Mouse (Mus musculus): ENCODE measurements at regions not wholly inside any gene's neighbourhood (a gene's known extent, or its start where the extent isn't known, plus 50 kb on each side); places are given as distances from the start of the nearest gene placed in this dataset.

GRCm38 (mm10) chr11:35065959-35066414 is 55.0 kb upstream of the Slit3 start:
- no peak for DNase-seq

- DNase-seq, result no peak
Observed at GRCm38 (mm10) chr11:35057791-35058190, 63.2 kb upstream of the Slit3 start.

GRCm38 (mm10) chr11:35055496-35056125 is 65.4 kb upstream of the Slit3 start:
- no peak for DNase-seq

DNA sequence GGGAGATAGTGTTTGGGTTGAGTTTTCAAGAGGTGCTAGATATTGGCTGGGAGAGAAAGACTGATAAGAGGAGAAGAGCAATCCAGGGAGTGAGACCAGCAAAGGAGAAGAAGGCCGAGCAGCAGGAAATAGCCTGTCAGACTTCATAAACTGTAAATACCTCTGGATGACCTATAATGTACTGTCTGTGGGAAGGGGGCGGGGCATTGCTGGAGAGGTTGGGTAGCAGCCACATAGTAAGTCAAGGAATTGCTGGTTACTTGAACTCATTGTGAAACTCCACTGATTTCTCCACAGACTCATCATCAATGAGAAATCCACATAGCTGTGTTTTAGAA is 67.4 kb upstream of the Slit3 start:
- DNase-seq, result peak; percentile 58

GRCm38 (mm10) chr11:35052856-35053612 is 68.0 kb upstream of the Slit3 start:
- peak; percentile 6 for DNase-seq

- DNase-seq, result peak; percentile 14
Observed at GRCm38 (mm10) chr11:35049663-35050215, 71.3 kb upstream of the Slit3 start.

DNA sequence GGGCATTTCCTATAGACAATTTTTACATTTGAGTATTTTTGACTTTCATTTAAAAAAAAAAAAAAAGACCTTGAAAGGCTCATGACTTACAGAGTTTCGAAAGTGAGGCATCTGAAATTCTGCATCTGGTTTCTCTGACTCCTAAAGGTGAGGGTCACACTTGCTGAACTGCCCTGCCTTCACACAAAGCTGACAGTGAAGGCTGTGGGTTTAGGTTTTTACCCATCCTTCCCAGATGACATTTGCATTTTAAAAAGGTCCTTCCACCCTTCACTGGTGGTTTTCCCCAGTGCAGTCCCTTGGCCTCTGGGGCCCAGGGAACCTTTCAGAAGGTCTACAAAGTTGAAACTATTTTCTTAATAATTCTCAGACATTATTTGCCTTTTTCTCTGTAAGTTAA is 76.4 kb upstream of the Slit3 start:
- DNase-seq, result no peak

DNA sequence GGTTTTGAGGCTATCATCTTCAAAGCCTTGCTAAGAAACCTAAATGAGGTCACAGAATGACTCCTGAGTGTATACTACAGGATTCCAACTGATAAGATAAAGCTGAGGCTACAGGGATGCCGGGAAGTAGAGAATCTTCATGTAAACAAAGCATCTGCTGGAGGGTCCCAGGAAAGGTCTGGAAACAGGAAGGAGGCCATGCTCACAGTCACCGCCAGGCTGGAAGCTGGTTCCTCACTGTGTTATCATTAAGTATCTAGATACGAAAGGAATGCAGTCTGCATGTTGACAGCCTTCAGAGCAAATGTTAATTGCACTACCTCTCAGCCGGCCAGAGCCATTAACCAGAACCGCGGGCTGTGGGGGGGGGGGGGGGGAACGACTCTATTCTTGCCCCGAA is 96.6 kb upstream of the Slit3 start:
- DNase-seq, result peak; percentile 13

GRCm38 (mm10) chr11:35023813-35024212 is 97.2 kb upstream of the Slit3 start:
- no peak for DNase-seq

- DNase-seq, result peak; percentile 21
Observed at GRCm38 (mm10) chr11:35021990-35022625, 98.9 kb upstream of the Slit3 start.

DNA sequence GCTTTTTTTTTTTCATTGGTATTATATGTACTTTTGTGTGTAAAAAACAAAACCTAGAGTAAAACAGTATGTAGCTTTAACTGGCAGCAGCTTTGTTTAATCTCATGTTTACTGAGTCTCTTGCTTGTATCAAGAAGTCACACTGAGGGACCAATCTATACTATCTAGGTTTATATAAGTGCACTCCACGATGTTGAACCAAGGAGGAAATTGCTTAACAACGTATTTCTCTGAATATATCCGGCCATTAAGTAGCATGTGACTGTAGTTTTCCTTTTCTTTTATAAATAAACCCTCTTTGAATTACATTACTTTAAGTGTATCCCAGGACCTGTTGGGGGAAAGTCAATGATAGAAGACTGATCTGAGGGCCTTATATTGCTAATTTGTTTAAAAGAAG is 104.0 kb upstream of the Slit3 start:
- no peak for DNase-seq

DNA sequence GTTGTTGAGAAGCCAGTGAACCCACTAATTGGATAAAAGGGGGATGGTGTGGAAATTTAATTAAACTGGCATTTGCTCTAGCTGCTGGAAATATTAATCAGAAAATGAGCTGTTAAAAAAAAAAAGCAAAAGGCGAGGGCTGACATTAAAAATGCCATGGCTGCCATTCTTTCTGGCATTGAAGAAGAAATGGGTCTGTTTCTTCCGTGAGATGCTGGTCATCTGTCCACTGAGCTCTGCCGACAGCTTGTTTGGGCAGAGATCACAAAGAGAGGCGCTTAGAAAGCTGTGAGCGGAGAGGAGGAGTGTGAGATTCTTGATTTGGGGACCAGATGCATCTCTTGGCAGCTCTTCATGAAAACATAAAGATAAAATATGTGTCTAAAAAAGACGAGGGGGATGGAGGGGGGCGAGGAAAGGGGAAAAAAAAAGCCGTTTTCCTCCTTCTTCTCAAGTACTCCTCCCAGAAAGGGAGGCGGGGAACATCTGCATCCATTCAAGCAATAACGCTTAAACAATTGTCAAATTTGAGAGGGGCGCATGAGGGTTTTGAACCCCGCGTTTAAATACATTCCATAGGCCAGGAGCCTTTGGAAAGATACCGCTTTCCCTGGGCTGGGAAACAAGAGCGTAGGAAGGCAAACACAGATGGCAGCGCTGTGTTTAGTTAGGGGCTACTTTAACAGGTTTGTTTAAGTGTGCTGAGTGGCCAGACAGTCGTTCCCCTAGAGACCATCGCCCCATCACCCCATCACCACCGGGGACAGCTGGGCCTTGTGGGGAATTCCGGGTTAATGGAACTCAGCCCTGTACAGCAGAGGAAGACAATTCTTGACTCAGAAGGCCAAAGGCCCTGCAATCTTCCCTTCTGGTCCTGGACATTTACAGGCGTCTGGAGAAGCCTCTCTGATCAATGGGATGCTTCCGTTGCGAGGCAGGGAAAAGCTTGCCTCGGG is 109.2 kb upstream of the Slit3 start:
- peak; percentile 34 for DNase-seq

DNA sequence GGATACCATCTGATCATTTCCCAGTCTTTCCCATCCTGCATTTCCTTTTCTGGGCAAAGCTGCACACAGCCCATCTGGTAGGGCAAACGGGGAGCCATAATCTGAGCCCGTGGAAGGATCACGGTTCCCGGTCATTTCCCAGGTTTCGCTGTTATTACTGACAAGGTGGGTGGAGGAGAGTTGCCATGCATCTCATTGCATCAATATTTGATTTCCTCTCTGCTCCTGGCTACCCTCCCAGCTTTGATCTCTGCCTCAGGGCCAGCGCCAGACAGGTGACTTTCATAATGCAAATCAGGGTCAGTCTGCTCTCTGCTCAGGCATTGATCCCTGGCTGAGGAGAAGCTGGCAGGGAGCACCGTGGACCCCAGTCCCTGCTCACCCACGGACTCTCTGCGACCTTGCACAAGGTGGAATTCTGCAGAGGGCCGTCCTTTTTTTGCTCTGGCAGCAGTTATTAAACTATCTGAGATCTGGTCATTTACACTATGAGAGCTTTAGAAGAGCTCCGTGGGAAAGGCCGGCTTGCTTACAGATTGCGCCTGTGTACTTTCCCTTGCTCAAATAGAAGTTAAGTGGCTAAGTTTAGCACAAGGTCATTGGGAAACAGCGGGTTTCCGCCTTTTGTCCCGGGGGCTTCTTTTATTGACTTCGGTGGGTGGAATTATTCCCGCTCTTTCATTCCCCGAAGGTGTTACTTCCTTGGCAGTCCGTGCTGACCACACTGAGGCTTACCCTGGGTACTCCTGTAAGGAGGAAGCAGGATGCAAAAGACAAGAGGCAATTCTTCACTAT is 114.1 kb upstream of the Slit3 start:
- DNase-seq, result peak; percentile 21

DNA sequence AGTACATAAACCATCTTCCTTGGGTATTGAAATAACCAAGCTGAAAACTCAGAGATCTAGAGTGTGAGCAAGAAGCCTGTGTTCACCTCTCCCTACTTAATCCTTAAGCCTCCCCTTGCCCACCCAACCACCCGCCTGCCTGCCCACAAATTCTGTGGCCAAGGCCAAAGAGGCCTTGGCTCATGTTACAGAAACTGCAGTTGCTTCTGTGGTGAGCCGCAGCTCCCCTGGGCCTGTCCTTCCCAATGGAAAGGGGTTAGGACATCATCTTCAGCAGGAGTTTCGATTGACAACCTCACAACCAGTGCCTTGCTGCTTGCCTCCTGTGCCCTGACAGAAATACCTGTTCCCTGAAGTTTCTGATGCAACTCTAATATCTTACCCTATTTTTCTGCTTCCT is 115.9 kb upstream of the Slit3 start:
- DNase-seq, result no peak

GRCm38 (mm10) chr11:35004431-35004830 is 116.6 kb upstream of the Slit3 start:
- DNase-seq, result no peak

DNA sequence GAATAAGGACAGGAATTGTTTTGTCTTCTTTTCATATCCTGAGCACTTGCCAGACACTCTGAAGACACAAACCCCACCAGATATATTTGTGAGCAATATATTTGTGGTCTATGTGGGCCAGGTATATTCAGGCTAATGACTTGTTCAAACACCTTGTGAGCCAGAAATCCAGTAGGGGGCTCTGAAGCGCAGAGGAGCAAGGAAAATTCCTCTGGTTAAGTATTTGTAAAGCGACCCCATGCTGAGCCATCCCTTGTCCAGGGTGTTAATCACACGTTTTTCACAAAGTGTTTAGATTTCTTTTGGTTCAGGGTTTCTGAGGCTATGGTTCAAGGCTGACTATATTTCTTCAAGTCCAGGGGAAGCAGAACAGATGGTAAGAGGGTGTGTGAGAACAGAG is 117.1 kb upstream of the Slit3 start:
- no peak for DNase-seq

DNA sequence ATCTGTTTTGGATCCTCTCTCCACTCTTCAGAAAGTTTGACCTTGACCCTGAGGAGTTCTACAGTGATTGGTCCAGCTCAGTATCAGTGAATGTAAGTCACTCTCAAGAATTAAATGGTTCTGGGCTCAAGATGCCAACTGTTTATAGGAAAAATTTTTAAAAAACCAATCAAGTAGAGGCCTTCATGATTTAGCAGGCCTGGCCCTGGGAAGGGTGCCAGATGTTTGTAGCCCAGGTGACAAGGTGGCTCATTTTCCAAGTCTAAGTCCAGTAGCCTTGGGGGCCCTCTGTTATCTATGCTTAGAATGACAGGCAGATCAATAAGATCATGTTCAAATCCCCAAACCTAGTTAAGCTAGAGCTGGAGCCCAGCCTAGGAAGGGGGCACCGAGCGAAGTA is 123.1 kb upstream of the Slit3 start:
- DNase-seq, result no peak

DNA sequence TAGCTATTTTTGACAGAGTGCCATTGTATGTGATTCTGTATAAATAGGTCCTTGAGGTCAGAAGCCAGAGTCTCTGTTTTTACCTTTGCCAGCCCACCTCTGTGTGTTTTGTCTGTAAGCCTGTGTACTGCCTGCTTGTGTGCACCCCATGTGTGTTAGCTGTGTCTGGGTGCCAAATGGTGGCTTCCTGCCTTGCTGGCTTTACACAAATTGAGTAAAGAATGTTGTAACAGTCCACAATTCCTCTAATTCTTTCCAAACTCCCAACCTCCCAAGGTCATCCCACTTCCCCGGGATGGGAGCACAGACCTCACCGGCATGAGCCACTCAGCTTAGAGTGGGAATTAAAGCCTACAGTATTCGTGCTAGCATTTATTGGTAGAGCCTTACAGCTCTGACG is 125.5 kb upstream of the Slit3 start:
- no peak for DNase-seq

GRCm38 (mm10) chr11:34982775-34983457 is 138.1 kb upstream of the Slit3 start:
- no peak for DNase-seq

DNA sequence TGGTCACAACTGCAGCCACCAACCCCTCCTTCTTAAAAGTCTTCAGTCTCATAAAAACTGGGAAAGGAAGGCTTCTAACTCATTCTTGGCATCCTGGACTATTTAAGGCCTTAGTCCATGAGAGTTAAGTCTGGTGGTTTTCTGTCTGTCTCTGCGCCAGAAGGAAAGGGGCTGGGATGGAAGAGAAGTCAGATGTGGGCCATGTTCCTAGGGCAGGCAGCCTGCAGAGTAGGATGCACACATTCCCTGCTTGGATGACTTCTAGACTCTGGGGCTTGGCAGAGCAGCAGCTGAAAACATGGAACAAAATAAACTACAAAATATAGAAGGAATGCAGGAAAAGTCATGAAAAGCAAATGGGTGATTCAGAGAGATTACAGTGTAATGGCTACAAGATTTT is 140.8 kb upstream of the Slit3 start:
- DNase-seq, result no peak

DNA sequence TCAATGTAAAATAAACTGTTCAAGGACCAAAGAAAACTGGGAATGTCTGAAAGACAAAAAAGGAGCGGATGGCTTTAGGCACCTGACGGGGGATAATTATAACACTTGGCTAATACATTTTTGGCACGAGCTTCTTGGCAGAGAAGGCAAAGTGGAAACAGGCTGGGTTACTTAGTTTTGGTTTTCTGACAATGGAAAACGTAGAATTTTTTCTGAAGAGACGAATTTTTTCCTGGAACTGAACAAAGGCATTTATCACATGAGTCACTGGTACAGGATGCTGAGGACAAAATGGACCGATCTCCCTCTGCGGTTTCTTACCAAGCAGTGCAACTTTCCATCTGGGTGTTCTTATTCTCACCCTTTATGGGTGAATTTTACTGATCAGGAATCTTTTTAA is 143.2 kb upstream of the Slit3 start:
- peak; percentile 26 for DNase-seq
